Mouse (Mus musculus): Measurements from ENCODE around the gene Cyp4f17. TPM values are rescaled to one million over a fixed set of nuclear protein-coding genes. Genes with fewer than 3 reads are reported as not detected.
"Not testable (repeated sequence)": the region's sequence is repeated elsewhere in the genome, so short reads cannot be mapped to it uniquely, and the experiment has no call there.

Gene Cyp4f17
- total RNA-seq (2021) = 1 to 10 TPM; 2.1 to 3.3 TPM
- long read RNA-seq, experiment 1, partial matches to known transcripts = 0 of 2 reads
- long read RNA-seq, experiment 1, other reads (novel, unspliced or antisense) = 1 of 2 reads
- long read RNA-seq, experiment 2, partial matches to known transcripts = 1 of 3 reads
- long read RNA-seq, experiment 2, other reads (novel, unspliced or antisense) = 2 of 3 reads

GRCm38 (mm10) chr17:32505851-32506728, at the start of gene Cyp4f17:
Cyp4f17 (plus strand) TSS chr17:32506050.
- peak; percentile 19 to 36 for DNase-seq (ENCODE audit: low spot score in 2 of 2)

GRCm38 (mm10) chr17:32468494-32468893, 37.4 kb upstream of the Cyp4f17 start:
- DNase-seq (ENCODE audit: low spot score in 2 of 2) = no peak

- DNase-seq (ENCODE audit: low spot score in 2 of 2) = no peak
Measured at GRCm38 (mm10) chr17:32470795-32471194, 35.1 kb upstream of the Cyp4f17 start.

- no peak for DNase-seq (ENCODE audit: low spot score in 2 of 2)
Measured at GRCm38 (mm10) chr17:32472176-32472575, 33.7 kb upstream of the Cyp4f17 start.

- no peak for DNase-seq (ENCODE audit: low spot score in 2 of 2)
Measured at GRCm38 (mm10) chr17:32474954-32475560, 30.8 kb upstream of the Cyp4f17 start.

GRCm38 (mm10) chr17:32477204-32477603, 28.6 kb upstream of the Cyp4f17 start:
- no peak for DNase-seq (ENCODE audit: low spot score in 2 of 2)

- DNase-seq (ENCODE audit: low spot score in 2 of 2) = no peak
Measured at GRCm38 (mm10) chr17:32478727-32479126, 27.1 kb upstream of the Cyp4f17 start.

- DNase-seq (ENCODE audit: low spot score in 2 of 2) = no peak
Measured at GRCm38 (mm10) chr17:32479554-32480506, 26.0 kb upstream of the Cyp4f17 start.

- DNase-seq (ENCODE audit: low spot score in 2 of 2) = no peak
Measured at GRCm38 (mm10) chr17:32481766-32482165, 24.1 kb upstream of the Cyp4f17 start.

- peak in 1 of 2 experiments; percentile 47 for DNase-seq (ENCODE audit: low spot score in 2 of 2)
Measured at GRCm38 (mm10) chr17:32483200-32483599, 22.6 kb upstream of the Cyp4f17 start.

GRCm38 (mm10) chr17:32492349-32492980, 13.4 kb upstream of the Cyp4f17 start:
- no peak for DNase-seq (ENCODE audit: low spot score in 2 of 2)

GRCm38 (mm10) chr17:32494601-32495000, 11.2 kb upstream of the Cyp4f17 start:
- peak; percentile 23 to 68 for DNase-seq (ENCODE audit: low spot score in 2 of 2)

- not testable (repeated sequence) for DNase-seq (ENCODE audit: low spot score in 2 of 2)
Measured at GRCm38 (mm10) chr17:32500511-32500910, 5.3 kb upstream of the Cyp4f17 start.

- no peak for DNase-seq (ENCODE audit: low spot score in 2 of 2)
Measured at GRCm38 (mm10) chr17:32501051-32501450, 4.8 kb upstream of the Cyp4f17 start.

- DNase-seq (ENCODE audit: low spot score in 2 of 2) = no peak
Measured at GRCm38 (mm10) chr17:32503111-32503510, 2.7 kb upstream of the Cyp4f17 start.

- DNase-seq (ENCODE audit: low spot score in 2 of 2) = no peak
Measured at GRCm38 (mm10) chr17:32506729-32507245, 937 bp downstream of the Cyp4f17 start.

- DNase-seq (ENCODE audit: low spot score in 2 of 2) = no peak
Measured at GRCm38 (mm10) chr17:32516126-32516525, 10.3 kb downstream of the Cyp4f17 start.

- no peak for DNase-seq (ENCODE audit: low spot score in 2 of 2)
Measured at GRCm38 (mm10) chr17:32521981-32522380, 16.1 kb downstream of the Cyp4f17 start.

- DNase-seq (ENCODE audit: low spot score in 2 of 2) = no peak
Measured at GRCm38 (mm10) chr17:32522386-32522785, 16.5 kb downstream of the Cyp4f17 start.

GRCm38 (mm10) chr17:32522816-32523215, 17.0 kb downstream of the Cyp4f17 start:
- DNase-seq (ENCODE audit: low spot score in 2 of 2) = no peak

Measured in gastrocnemius, postnatal 4 days (tissue).